Mouse (Mus musculus): ENCODE data around the gene Vwa5b1.

GRCm38 (mm10) chr4:138568275-138568674, 67.4 kb downstream of the Vwa5b1 start:
- TF ChIP-seq CTCF (IDR thresholded peaks at IDR 0.05; ENCODE audit: low read depth, low read length) (no peak), POLR2A (IDR thresholded peaks at IDR 0.05; ENCODE audit: borderline replicate concordance, low read depth, low read length) (no peak)

All from bone marrow macrophage, adult 2 months (primary cell).